Mouse (Mus musculus) granulocyte monocyte progenitor cell, adult 5-6 weeks (primary cell): Measurements from ENCODE around the gene Cyp21a1. TPM values are rescaled to one million over a fixed set of nuclear protein-coding genes. Genes with fewer than 3 reads are reported as not detected.
A peak's percentile ranks its signal among the peaks of the same experiment; 100 is the strongest.
"Not testable (repeated sequence)": the region's sequence is repeated elsewhere in the genome, so short reads cannot be mapped to it uniquely, and the experiment has no call there.

Experiments used
- ATAC-seq: replicated peaks from 2 replicates; pipeline ENCODE4 v1.8.0; 2016; ENCODE audit warnings: mild to moderate bottlenecking, moderate TSS enrichment, inconsistent platforms; ENCODE audit not compliant: poor library complexity, severe bottlenecking
- total RNA-seq, 2 experiments: library from RNA; stranded (forward) in 1 of 2; stranded (reverse) in 1 of 2; fragments of 200-712, 200-1000 nt in 1 of 2; fragments of >200 nt in 1 of 2; fragmentation: Nextera tagmentation in 1 of 2; gene quantifications; 2 replicates each; pipeline ENCODE4 v1.2.3; 2014 to 2017

Gene Cyp21a1
- total RNA-seq (2014; fragmentation: Nextera tagmentation) (not detected in 2 replicates), total RNA-seq (2017) (not detected in 2 replicates)

GRCm38 (mm10) chr17:34804301-34804700 lies at the start of gene Cyp21a1:
Gene Cyp21a1, minus strand, starts transcription at chr17:34804561.
- not testable (repeated sequence) for ATAC-seq

GRCm38 (mm10) chr17:34853511-34853910 lies 49.1 kb upstream of the Cyp21a1 start:
- ATAC-seq = no peak

GRCm38 (mm10) chr17:34850517-34851125 lies 46.3 kb upstream of the Cyp21a1 start:
- no peak for ATAC-seq

DNA sequence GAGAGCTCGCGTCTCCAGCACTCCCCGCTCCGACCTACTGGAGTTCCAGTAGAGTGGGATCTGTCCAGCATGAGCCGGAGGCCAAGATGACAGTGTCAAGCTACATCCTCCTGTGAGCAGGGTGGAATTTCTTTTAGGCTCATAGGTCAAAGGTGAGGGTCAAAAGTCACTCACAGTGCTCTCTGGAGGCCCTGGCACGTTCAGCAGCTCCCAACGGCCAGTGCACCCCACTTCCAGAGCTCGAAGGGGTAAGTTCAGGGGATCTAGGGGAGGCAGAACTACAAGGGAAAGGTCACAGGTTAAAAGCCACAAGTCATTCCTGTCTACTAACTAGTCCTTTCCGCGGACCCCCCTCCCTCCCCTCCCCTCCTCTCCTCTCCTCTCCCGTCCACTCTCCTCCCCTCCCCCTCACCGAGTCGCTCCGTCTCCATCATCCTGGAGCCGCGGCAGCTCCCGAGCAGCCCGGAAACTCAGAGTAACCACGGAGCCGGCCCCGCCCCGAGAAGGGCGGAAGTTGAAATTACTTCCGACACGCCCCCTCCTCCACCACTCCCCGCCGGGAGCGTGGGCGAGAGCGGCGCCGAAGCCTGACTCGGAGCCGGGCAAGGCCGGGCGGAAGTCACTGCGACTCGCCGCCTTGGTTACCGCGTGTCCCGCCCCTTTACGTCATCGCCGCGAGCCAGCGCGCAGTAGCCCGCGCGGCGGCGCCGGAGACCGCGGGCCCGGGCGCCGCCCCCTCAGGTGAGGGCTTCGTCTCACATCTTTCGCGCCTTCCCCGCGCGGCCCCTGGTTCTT lies 45.6 kb upstream of the Cyp21a1 start, which contains the start of the genes Skiv2l and Nelfe:
TSS of gene Skiv2l (minus strand) at position 489 of the 795 bp plus-strand sequence.
TSS of gene Nelfe (plus strand) at position 670 of the 795 bp plus-strand sequence.
- peak; percentile 98 for ATAC-seq

GRCm38 (mm10) chr17:34847615-34848014 lies 43.3 kb upstream of the Cyp21a1 start:
- no peak for ATAC-seq

GRCm38 (mm10) chr17:34847192-34847591 lies 42.8 kb upstream of the Cyp21a1 start:
- no peak for ATAC-seq

DNA sequence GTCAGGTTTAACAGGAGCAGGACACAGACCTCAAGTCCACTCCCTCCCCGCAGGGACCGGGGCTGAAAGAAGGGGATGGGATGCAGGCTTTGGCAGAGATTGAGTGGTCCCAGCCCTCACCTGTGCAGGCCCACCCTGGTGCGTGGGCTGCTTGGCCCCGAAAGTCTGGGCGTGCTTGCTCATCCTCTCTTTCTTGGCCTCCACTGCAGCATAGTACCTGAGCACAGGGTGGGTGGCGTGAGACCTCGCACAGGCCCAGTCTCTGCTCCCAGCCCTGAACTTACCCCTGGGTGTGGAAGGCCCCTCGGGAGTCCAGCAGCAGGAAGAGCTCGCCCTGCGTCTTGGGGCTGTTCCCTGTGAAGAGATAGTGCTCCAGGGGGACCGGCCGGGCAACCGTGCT lies 40.5 kb upstream of the Cyp21a1 start:
- no peak for ATAC-seq

DNA sequence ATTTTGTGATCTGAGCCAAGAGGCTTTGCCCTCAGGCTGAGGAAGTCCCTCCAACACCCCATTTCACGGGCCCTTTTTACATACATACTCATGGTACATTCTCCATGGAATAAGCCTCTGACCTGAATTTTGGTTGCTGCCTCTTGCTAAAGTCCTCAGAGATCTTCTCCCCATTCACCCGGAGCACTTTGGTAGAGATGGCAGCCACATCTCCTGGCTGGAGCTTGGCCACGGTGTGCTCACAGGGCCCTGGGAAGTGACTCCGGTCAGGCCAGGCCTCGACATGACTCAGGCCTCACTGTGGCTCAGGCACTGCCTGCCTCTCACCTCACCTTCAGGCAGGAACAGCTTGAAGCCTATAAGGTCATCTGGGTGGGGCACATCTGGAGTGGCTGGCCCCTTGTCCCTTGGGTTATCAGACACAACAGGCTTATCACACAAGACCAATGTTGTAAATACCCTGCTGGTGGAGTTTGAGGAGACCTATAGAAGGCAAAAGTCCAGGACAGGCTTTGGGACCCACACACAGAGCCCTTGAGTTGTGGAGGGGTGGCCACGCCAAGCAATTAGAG lies 36.5 kb upstream of the Cyp21a1 start:
- ATAC-seq = no peak

GRCm38 (mm10) chr17:34838785-34839184 lies 34.4 kb upstream of the Cyp21a1 start:
- ATAC-seq = no peak

DNA sequence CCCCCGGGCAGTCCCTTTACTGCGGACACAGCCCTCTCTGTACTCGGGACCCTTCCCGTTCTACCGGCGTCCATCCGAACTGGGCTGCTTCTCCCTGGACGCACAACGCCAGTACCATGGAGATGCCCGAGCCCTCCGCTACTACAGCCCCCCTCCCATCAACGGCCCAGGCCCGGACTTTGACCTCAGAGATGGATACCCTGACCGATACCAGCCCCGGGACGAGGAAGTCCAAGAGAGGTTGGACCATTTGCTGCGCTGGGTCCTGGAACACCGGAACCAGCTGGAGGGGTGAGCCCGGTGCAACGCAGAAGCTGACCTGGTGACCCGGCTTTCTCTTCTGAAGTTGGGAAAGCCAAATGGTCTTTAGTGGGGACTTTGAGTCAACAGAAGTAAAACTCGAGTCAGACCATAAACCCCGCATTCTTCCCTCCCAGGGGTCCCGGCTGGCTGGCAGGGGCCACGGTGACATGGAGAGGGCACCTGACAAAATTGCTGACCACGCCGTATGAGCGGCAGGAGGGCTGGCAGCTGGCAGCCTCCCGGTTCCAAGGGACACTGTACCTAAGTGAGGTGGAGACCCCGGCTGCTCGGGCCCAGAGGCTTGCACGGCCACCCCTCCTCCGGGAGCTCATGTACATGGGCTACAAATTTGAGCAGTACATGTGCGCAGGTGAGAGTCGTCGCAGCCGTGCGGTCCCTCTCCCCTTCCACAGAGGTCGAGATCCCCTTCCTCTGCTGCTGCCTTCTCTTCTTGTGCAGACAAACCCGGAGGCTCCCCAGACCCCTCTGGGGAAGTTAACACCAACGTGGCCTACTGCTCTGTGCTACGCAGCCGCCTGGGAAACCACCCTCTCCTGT lies 33.3 kb upstream of the Cyp21a1 start:
- no peak for ATAC-seq

- ATAC-seq = peak; percentile 96
Observed at GRCm38 (mm10) chr17:34836856-34837221, 32.5 kb upstream of the Cyp21a1 start, which contains the start of the genes Stk19 and Dxo. Gene Stk19, minus strand, starts transcription at chr17:34836945. Gene Dxo, plus strand, starts transcription at chr17:34837019.

- ATAC-seq = peak; percentile 63
Observed at GRCm38 (mm10) chr17:34836155-34836855, 31.9 kb upstream of the Cyp21a1 start.

- not testable (repeated sequence) for ATAC-seq
Observed at GRCm38 (mm10) chr17:34830776-34831175, 26.4 kb upstream of the Cyp21a1 start.

GRCm38 (mm10) chr17:34814818-34815370 lies 10.5 kb upstream of the Cyp21a1 start:
- no peak for ATAC-seq

- ATAC-seq = not testable (repeated sequence)
Observed at GRCm38 (mm10) chr17:34813747-34814146, 9.4 kb upstream of the Cyp21a1 start.

DNA sequence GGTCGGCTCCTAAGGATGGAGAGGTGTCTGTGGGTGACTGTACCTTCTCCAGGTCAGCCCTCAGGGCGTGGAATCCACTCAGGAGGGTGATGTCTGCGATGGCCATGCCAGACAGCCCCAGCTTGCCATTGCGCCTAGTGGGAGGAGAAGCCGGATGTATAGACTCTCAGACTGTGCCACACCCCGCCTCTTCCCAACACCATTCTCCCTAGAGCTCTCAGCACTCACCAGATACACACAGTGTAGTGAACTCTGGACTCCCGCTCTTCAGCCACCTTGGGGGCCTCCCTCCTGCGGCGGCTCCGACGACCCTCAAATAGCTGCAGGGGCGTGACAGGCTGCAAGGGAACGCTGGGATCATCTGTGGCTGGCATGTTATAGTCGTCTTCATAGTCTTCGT lies 6.9 kb upstream of the Cyp21a1 start:
- no peak for ATAC-seq

GRCm38 (mm10) chr17:34810811-34811210 lies 6.5 kb upstream of the Cyp21a1 start:
- ATAC-seq = not testable (repeated sequence)

- not testable (repeated sequence) for ATAC-seq
Observed at GRCm38 (mm10) chr17:34810411-34810810, 6.0 kb upstream of the Cyp21a1 start.

- no peak for ATAC-seq
Observed at GRCm38 (mm10) chr17:34808599-34809205, 4.3 kb upstream of the Cyp21a1 start.
